Mouse (Mus musculus) kidney, adult 2 months (tissue): Measurements from ENCODE around the gene Sox12.

Experiments
- CTCF ChIP-seq: fragments of 200-500 bp; conservative IDR thresholded peaks from 2 replicates; pipeline ENCODE4 v1.5.1; 2011; ENCODE audit warnings: low read depth, mild to moderate bottlenecking, control low read depth, low read length, moderate library complexity, mixed read lengths; ENCODE audit not compliant: insufficient read depth, insufficient read length
- POLR2A ChIP-seq: fragments of 200-500 bp; IDR thresholded peaks from one replicate; pipeline ENCODE4 v1.6.1; 2011; ENCODE audit warnings: low read depth, low read length, control low read depth

- TF ChIP-seq CTCF = no peak
- TF ChIP-seq POLR2A = no peak
These were observed 49.6 kb upstream of the Sox12 start for GRCm38 (mm10) chr2:152447461-152447860.
